Mouse (Mus musculus) adrenal gland, postnatal 10 days (tissue): ENCODE measurements around the gene Manf. TPM values are rescaled to one million over a fixed set of nuclear protein-coding genes. Genes with fewer than 3 reads are reported as not detected.
A peak's percentile ranks its signal among the peaks of the same experiment; 100 is the strongest.

Source experiments
- DNase-seq: peaks from one replicate; pipeline ENCODE4 v3.0.0; 2021; ENCODE audit warnings: mixed read lengths
- total RNA-seq, 2 experiments: library from RNA; stranded (reverse); gene quantifications; 2 replicates each; pipeline ENCODE4 v1.2.3; 2021

Gene Manf
- total RNA-seq, 2 experiments from 2014 or later: 178 to 231 TPM

DNA sequence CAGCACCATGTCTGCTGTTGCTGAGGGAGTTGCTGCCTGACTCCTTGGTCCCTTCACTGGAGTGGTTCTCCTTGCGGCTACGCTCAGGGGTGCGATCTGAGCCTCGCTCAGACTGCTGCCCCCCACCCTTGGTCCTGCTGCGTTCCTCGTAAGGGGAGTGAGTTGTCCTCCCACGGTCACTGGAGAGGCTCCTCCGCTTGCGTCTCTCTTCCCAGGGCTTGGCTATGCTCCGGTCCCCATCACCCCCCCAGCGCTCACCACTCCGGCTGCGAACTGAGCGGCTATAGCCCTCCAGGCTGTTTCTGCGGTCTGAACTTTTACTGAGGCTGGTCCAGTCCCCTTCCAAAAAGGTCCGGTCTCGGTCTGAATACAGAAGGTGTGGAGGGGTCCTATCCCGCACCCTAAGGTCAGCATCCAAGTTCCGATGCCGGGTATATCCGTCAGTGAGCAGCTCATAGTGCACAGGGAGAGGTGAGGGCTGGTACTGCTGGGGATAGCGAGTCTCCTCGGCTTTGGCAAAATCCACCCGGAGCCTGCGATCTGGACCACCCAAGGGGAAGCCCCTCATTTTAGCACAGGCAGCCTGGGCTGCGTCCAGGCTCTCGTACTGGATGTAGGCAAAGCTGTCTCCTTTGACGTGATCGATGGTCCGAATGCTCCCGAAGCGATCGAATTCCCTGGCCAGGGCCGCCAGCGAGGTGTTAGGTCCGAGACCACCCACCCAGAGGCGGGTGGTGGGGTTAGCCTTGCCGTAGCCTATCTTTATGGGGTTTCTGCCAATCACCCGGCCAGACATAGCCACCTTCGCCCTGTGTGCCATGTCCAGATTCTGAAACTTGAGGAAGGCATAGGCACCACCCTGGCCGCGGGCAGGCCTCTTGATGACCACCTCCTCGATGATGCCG, 6.5 kb downstream of the Manf start:
- DNase-seq: no peak

DNA sequence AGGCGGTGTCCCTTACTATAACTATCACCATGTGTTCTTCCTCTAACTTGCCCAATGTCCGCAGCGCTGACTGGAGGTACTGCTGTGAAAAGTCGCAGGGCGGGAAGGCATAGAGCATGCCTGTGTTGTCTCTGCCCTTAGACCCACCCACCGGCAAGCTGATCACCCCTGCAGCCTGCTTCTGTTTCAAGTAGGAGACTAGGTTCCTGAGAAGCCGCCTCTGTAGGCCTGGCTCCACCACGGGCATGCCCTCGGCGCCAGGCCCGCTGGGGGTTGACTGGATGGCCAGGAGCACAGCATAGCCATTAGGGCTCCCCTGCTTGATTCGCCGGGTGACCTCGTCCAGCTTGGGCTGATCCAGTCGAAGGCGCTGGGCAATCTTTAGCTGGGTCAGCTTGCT, 7.5 kb downstream of the Manf start:
- peak; percentile 20 for DNase-seq

DNA sequence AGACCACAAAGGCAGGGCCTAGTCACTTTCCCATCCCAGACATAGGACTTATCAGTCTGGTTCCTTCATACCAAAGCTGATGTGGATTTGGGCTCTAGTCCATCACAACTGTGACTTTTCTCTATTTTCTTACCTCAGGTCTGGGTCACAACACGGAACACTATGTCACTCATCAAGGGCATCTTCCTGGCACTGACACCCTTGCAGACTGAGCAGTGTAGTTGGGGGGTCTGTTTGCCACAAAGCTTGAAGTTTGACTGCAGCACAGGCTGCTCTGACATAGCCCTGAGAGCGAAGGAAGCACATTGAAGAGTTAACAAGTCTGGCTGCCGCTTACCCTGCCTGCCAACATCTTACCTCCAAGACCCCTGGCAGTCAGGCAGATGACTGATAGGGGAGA, 8.7 kb downstream of the Manf start:
- DNase-seq: no peak

DNA sequence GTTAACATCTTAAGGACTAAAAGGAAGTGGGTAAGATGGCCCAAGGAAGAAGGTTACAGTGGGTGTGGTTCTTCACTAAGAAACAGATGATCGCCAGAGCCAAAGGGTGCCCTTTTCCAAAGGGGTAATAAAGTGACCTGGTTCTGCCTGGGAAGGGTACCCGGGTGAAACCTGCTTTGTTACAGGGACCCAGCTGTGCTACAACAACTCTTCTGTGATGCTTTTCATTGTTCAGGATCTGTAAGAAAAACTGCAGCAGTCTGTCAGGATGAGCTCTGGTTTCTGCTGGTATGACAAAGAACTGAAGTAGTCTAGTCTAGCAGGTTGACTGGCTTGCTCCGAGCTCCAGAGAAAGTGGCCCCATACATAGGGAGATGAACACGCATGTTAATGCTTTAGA, 9.6 kb downstream of the Manf start:
- no peak for DNase-seq

DNA sequence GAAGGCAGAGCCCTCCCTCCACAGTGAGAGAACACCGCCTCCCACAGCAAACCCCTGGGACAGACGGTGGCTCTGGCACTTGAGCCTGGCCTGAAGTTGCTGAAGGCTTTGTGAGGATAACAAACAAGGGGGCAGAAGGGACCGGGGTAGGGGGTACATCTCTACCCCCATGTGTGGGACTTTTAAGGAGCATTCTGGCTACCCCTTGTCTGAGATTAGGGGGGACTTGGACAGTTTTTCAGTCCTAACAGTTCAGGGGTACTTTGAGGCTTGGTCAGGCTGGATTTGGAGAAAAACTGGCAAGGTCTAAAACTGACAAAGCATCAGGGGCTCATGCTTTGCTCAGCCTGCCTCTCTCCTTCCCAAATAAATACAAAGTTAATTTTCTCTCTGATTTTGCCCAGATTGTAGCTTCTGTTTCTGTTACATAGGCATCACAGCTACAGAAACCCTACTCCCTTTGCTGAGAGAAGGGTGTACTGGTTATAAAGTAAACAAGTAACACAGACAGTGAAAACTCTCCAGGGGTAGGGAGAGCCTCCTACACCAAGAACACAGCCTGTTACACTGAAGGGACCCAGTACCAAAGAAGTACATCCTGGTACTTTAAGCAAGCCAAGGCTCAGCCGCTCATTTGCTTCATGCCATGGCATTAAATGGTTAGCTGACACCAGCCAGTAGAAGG, 10.6 kb downstream of the Manf start:
- no peak for DNase-seq

DNA sequence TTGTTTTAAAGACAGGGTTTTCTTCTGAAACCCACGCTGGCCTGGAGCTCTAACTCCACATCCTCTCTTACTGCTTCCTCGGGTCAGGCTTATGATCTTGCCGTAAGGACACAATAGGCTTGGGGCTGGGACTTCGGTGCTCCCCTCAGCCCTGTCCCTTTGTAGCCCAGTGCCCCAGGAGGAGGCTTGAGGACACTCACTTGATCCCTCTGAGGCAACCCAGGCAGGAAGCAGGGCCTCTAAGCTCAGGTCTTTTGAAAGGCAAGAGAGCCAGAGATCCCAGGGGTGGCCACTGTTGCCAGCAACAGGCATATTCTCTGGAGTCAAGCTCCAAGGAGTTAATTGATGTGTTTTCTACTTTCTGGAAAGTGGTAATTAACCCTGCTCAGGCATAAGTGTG, 12.3 kb downstream of the Manf start:
- DNase-seq: no peak

DNA sequence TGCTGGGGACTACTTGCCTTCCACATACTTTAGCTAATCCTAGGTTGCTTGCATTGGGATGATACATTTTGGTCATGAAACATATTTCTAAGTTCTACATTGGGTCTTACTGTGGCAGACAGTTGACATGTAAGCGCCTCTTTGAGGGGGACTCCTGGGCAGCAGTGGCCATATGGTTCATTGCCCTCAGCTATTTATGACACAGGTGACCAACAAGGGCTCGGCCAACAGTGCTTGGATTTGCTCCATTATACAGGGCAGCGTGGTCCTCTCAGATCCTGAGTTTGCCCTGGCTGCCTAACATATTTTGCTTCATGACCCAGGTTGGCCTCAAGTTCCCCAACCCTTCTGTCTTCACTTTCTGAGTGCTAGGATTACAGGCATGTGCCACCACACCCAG, 15.1 kb downstream of the Manf start:
- DNase-seq: no peak

DNA sequence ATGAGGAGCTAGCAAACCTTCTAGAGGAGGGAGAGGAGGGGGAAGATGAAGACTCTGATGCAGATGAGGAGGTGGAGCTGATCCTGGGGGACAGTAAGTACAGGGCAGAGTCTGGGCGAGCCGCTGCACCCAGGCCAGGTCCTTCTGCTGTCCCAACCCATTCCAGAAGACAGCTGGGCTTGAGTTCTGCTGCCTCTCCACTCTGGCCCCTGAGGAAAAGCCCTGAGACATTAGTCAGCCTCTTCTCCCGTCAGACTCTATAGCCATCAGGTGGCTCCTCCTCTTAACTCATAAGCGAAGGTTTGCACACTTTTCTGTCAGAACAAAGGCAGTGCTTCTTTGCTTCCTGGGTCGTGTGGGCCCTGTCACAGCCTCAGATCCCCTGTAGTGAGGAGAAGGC, 17.6 kb downstream of the Manf start:
- DNase-seq: no peak

DNA sequence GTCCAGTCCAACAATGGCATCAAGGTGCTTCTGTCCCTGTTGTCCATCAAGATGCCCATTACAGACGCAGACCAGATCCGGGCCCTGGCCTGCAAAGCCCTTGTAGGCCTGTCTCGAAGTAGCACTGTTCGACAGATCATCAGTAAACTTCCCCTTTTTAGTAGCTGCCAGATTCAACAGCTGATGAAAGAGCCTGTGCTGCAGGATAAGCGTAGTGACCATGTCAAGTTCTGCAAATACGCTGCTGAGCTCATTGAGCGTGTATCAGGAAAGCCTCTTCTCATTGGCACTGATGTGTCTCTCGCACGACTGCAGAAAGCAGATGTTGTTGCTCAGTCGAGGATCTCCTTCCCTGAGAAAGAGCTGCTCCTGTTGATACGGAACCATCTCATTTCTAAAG, 33.7 kb downstream of the Manf start:
- no peak for DNase-seq

DNA sequence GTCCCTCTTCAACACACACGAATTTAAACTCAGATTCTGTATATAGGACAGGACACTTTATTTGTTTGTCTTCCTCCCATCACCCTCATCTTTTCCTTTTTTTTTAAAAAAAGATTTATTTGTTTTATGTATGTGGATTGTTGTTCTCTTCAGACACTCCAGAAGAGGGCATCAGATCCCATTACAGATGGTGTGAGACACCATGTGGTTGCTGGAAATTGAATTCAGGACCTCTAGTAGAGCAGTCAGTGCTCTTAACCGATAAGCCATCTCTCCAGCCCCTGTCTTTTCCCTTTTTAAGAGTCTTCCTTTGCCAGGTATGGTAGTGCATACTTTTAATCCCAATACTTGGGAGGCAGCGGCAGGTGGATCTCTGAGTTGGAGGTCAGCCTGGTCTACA, 35.1 kb downstream of the Manf start:
- DNase-seq: no peak

DNA sequence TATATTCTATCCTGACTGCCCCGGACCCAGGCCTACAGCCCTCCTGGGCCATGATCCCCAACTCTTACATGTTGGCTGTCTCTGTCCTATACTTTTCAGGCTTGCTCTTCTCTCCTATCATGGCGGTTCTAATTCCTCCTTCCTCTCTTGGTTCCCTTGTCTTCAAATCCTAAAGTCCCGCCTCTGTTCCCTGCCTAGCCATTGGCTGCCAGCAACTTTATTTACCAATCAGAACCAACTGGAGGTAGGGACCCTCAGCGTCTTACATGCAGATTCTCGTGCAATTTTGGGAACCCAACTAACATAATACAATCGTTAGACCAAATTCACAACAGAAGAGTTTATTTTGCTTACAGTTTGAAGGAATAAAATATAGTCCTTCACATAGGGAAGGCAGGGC, 49.0 kb downstream of the Manf start:
- DNase-seq: no peak

DNA sequence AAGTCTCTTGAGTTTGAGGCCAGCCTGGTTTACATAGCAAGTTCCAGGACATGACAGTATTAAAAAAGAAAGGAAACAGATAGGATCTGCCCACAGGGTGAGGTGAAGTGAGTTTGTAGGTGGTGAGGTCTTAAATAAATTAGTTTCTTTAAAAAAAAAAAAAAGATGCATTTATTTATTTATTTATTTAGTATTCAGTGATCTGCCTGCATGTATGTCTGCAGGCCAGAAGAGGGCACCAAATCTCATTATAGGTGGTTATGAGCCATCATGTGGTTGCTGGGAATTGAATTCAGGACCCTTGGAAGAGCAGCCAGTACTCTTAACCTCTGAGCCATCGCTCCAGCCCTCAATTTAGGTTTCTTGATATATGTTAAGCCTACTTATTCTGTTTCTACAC, 51.2 kb downstream of the Manf start:
- no peak for DNase-seq

DNA sequence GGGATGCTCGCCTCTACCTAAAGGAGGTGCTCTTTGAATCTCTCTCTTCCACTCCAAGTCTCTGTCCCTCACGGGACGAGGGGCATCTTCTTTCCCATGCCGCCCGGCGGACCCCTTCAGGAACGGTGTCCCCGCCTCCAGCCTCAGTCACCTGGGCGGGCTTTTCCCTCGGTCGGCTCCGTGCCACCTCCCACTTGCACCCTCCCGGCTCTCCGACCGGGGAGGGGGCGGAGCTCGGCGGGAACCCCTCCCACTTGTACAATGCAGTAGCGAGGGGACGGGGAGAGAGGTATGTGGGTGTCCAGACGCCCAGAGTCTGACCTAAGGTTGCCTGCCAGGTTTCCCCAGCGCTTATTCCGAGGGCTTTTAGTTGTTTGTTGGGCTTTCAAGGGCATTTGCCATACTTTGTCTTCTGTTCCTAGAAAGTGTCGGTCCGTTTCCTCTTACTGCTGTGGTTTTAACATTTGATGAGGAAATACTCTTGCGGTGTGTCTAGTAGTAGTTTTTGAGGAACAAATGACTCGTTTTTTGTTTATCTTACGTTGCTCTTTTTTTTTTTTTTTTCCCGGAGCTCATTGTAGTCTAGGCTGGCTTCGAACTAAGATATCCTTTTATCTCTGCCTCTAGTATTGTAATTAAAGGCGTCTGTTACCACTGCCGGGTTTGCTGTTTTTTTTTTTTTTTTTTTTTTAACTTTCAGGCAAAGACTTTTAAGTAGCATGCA, 69.2 kb downstream of the Manf start:
- DNase-seq: peak; percentile 95

DNA sequence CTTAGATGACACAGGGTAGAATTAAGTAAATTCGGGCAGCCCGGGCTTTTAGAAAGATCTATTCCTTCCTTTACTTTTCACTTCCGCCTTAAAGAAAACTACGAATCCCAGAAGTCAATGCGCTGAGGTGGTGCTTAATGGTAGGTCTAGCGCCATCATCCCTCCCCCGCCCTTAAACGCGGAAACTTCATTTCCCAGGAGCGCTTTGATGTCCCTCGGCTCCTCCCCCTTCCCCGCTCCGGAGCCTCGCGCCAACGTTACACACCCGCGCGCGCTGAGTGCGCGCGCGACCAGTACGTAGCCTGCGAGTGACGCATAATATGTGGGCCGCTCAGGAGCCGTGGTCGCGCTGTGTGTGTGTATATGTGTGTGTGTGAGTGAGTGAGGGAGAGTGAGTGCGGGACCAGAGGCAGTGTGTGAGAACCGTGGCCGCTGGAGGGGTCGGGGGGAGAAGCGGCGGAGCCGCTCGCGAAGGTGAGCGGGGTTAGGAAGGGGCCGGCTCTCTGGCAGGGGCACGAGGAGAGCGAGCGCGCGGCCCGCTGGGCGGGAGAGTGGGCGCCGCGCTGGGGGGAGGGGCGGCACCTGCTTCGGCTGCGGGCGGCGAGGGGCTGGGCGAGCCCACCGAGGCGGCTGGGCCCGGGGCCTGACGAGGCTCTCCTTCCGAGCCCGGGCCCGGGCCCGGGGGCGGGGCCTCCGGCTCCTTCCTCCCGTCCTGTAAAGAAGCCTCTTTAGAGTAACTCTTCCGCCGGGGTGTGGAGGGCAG, 70.0 kb downstream of the Manf start, which contains the start of gene Dcaf1:
Gene Dcaf1 (plus strand): TSS at position 257 of the 763 bp plus-strand sequence.
- DNase-seq: peak; percentile 94

DNA sequence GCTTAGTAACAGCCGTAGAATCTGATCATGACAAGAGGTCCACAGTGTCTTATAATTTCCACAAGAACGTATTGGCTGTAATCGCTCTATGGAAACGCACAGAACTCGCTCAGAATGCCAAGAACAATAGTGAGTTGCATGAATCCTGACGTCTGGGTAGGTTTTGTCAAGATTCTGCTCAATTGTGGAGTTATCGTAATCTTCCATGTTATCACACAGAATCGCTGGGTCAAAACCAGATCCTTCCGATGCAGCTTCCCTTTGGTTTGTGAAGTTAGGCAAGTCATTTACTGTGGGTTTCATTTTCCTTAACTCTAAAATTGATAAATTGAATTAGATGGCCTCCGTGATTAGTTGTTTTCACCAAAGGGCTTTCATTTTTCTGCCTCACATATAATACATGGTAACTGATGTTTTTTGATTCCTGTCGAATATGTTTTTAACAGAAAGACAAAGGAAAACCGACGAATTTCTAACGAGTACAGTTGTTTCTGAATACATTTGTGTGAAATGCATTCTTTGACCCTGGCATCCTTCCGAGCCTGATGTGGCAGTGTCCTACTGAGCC, 70.6 kb downstream of the Manf start:
- no peak for DNase-seq

DNA sequence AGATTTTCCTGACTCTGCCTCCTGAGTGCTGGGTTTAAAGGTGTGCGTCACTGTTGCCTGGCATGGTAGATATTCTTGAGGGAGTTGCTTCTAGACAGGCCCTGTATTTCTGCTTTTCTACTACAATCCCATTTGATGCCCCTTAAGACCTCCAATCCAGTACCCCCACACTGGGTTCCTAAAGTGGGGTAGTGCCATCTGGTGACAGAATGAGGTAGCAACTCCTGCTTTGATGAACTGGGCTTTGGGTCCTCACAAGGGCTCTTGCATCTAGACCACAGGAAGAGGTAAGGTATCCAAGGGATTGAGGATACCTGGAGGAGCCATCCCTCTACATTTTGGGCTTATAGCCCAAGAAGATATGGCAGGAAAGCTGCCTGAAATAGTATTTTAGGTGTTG, 72.6 kb downstream of the Manf start:
- DNase-seq: peak; percentile 10

DNA sequence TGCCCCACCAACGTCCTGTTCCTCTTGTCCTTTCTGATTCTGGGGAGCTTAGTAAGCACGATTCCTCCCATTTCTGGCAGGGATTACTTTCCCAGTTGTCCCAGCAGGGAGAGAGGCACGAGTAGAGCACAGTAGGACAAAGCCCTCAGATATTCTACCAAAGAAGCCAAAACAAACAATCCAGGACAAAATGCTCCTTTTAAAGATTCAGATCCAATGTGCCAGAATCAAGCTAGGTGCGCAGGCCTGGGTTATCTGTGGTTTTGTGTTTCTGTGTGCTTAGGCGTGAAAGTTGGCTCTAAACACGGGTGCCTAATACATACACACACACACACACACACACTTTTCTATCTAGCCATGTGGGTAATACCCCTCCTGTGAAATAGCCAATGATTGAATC, 73.6 kb downstream of the Manf start:
- DNase-seq: no peak

DNA sequence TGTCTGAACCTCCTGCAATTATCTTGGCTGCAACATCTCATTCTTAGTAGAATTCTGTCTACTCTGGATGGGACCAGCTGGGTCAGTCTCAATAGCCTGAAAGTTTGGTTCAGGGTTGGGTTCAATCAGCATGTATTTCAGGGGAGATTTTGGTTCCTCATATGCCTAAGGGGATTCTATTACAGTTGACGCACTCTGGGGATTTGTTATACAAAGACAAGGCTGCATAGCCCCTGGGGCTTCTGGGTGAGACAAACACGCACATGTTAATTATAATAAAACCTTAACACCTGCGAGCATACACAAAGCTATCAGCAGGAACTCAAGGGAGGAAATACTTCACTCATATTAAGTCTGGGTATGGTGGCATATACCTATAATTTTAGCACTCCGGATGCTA, 85.3 kb downstream of the Manf start:
- no peak for DNase-seq

DNA sequence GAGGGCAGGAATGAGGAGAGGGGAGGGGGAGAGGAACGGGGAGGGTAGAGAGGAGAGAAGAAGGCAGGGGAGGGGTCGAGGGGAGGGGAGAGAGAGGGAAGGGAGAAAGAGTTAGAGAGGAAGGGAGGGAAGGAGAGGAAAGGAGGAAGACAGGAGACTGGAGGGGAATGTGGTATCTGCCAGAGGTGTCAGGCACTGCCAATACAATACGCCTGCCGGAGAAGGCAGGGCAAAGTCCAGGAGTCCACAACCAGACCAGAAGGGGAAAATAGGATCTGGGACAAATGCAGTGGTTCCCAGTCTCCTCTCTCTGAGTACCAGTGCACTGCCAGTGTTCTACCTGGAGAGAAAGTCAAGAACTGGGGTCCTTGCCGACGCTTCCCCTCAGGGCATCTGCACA, 100.9 kb downstream of the Manf start:
- DNase-seq: peak; percentile 10

DNA sequence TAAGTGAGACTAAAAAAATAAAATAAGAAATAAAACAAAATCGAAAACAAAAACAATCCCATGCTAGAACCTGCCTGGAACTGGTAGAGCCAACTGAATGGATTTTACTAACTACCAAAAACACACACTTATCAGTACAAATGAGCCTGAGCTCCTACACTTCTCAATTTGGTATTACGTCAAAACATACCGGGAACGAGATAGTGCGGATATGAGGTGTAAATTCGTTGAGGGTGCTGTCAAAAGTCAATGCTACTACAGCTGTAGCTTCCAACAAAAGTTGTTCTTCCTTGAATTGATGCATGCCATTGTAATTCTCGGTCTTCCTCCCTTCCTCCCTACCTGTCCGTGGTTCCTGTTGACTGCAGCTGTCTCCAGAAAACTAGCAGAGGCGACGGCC, 102.4 kb downstream of the Manf start:
- no peak for DNase-seq

DNA sequence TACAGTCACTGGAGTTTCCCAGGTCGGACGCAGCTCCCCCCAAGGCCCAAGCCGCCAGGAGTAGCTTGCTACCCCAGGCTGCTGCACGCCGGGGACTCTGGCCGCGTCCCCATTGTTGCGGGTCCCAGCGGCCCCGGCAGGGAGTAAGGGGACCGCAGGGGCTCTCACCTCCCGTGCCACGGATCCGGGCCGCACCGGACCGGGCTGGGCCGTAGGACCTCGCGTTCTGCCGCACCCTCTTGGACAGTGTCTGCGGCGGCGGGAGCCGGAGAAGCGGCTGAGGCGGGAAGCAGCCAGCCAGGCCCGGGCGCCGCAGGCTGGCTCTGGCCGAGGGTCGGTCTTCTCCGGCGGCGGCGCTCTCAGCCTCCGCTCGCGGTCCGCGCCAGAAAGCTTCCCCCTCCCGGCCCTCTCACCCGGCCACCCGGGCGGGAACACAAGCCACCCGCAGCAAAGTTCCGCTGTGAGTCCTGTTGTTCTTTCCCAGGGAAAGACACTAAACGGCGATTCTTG, 102.9 kb downstream of the Manf start, which contains the start of gene Rad54l2:
Gene Rad54l2 (minus strand): TSS at position 383 of the 510 bp plus-strand sequence.
- peak; percentile 94 for DNase-seq
